Mouse (Mus musculus): ENCODE measurements at regions not wholly inside any gene's neighbourhood (a gene's known extent, or its start where the extent isn't known, plus 50 kb on each side); places are given as distances from the start of the nearest gene placed in this dataset.

DNA sequence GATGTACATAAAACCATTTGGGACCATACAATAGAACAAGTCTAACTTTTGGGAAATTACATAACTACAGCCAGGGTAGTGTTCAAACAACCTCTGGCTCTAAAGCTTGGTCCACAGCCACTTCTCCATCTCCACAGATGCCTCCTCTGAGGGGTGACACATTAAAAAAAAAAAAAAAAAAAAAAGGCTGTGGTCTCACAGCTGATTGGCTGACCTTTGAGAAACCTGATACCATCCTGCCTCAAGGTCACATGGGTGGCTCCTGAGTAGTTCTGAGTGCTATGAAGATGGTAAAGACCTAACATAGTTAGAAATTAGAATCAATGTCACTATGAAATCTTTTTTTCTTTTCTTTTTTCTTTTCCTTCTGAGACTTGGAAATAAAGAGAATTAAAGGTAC is 102.4 kb downstream of the Tmem182 start:
- DNase-seq = no peak

DNA sequence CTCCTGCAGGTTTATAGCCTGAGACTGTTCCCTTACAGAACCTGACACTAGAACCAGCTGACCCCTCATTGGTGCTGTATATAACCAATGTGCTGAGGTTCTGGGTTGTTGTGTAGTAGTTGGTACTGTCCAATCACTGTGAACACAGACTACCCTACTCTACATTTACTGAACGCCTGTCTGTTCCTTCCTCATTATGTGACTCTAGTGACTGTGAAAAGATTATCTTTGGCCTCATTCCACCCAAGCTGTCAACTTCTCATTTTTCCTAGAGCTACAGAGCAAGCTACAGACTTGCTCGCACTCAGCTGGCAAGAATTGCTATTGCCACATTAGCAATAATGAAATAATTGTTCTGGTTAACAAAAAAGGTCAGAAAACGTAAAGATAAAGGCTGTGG is 108.2 kb downstream of the Tmem182 start:
- DNase-seq = no peak

DNA sequence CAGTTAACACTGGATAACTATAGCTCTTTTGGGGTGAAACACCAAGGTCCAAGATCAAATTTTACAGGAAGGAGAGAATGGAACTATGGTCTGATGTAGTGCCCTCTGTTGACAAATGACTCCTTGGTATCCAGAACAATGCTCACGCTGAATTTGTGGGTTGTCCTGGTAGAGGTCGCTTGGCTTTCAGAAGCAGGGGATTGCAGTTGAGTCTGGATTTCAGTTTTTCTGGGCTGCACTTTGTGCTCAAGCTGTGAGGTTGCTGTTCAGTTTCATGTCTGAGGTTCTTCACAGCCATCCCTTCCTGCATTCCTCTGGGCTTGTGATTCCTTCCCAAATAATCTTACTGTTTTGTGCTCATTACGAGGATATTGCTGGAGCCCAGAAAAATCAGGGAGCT is 118.9 kb downstream of the Tmem182 start:
- DNase-seq = no peak

DNA sequence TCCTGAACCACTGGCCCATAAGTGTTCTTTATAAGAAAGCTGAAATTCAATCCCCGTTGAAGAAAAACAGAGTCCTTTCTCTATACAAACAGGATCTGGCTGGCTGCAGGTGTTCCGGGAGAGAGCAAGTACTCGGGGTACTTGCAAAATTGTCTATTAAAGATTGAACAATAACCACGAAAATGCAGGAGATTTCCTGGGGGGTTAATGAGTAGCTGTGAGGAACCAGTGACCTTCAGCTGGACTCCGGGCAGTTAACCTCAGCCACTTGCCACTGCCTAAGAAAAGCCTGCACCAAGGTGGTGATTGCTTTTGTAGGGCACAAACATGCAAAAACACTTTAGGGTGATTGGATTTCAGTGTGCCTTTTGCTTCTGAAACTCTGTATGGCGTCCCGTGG is 119.4 kb downstream of the Tmem182 start:
- DNase-seq = no peak

DNA sequence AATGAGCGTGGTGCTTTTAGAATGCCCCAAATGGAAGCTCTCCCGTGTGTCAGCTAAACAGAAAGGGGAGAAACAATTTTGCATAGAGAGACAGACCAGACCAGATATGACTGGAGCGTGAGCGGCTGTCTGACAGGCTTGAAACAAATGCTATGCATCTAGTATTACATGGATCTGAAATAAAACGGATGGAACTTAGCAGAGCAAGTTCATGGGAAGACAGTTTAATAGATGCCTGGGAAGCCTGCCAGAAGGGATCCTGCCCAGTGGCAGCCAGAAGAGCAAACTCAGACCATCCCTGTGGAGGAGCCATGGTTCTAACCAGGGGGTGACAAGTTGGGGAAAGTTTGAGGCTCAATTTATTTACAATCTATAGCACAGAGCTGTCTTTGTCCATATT is 126.0 kb downstream of the Tmem182 start:
- no peak for DNase-seq

DNA sequence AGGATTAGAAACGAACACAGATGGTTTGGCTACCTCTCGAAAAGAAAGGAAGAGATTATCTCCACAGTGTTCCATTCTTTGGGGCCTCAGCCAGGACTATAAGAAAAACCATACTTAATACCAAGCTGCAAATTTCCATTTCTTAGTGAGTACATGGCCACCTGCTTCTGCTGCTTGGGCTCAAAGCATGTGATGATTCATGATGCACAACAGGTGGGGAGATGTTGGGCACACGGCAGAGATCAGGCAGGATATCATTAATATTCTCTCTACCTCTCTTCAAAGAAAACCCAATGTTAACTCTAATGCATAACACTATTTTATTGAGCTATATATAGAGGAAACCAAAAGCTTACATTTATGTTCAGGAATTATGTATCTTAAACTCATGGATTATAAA is 131.3 kb downstream of the Tmem182 start:
- DNase-seq = no peak

DNA sequence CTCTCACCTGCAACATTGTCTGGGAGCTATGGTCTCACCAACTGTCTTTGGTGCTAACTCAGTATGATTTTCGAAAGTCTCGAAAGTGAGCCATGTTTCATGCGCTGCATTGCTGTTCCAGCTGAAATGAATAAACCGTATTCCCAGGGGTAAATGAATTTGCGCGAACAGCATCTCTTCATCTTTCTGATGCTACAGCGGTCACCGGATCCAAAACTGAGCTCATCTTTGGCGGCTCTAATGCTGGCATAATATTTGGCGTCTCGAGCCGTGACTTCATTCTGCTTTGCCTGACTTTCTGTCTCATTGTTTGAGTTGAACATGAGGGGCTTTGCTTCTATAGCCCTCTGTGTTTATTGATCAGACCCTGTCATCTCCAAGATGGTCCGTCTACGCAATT is 137.3 kb downstream of the Tmem182 start:
- DNase-seq = no peak

DNA sequence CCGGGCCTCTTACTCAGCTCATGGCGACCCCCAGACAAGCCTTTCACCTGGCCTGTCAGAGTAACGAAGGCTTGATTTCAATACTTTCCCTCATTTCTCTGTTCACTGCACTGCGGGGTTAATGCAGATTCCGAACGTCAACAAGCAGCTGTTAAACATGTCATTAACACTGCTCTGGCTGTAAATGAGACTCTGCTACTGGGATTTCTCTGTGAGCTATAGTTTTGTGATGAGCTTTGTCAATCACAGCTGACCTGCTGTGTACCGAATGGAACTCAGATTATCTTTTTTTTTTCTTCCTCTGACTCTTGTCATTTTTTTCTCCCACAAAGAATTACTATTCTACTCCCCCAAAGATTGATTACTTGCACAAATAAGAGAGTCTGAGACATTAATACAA is 137.8 kb downstream of the Tmem182 start:
- DNase-seq = no peak

DNA sequence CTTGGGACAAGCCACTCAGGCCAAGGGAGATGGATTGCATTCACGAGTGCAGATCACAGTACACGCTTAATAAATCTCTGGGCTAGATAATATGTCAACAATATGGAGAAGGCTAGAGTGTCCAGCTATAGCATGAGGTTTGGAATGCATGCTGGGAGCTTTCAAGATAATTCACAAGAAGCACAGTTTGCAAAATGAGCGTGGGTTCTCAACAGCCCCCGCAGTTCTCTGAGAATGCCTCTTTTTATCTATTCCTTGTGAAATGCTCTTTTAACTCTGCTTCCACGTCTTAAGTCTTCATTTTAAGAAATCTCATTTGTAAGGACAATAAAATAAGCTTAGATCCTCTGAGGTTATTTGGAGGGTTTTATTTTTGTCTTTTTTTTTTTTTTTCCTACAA is 145.2 kb downstream of the Tmem182 start:
- no peak for DNase-seq

DNA sequence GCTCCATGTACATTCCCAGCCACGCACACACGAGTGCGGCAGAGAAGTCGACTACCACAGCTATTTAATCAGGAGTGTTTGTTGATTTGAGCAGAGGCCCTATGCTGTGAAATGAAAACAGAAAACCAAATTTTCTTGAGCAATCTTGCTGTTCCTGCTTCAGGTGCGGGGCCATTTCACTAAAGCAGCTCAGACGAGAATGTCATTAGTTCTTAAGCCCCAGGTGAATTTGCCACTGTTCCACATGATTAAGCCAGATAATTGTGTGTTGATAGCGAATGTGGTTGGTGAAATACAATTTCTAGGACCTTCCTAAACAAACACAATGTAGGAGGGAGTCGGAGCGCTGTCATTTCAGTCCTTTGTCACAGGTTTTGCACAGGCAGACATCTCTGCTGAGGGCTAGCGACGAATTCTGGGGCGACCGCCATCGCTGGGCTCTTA is 149.3 kb downstream of the Tmem182 start:
- no peak for DNase-seq

DNA sequence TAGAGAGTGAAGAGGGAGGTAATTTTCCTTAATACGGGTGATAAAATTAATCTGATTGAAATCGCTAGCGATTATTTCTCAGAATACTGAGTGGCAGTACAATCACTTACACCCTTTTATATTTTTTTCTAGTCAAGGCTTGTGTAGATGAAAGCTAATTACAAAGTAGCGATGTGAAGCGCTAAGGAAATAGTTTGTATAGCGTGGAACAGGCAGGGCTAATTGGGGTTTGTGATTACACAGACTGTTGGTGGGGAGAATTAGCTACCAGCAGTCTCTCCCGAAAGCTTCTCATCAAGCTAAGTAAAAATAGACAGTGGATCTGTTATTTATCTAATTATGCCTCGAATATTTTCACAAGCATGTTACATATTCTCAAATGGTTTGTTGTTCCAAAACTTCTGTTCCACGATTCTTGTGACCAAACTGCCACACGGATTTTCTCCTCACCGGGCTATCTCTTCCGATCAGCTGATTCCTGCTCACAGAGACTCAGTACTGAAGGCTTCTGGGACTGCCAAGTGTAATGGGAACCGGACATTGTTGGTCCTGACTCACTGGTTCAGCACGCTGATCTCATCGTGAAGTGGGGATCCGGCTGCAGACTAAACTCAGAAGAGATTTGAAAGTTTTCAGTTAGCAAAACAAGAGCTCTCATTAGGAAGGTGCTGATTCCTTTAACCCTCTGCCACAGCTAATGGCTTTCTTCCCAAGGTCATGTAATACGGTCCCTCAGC is 162.5 kb downstream of the Tmem182 start:
- no peak for DNase-seq

DNA sequence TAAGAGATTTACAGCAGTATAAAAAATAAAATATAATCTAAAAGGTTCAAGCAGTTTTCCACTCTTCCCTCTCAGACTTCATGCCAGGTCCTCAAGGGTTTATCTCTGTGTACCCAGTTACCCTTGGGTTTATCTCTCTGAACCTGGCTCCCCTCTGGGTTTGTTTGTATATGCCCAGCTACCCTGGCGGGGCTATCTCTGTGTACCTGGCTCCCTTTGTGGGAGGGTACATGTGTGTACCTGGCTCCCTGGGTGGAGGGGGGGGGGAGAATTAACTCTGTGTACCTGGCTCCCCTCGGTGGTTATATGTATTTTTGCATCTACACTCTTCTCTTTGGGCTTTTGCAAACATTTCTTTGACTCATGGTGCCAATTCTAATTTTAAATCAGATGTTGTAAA is 178.4 kb downstream of the Tmem182 start:
- no peak for DNase-seq

DNA sequence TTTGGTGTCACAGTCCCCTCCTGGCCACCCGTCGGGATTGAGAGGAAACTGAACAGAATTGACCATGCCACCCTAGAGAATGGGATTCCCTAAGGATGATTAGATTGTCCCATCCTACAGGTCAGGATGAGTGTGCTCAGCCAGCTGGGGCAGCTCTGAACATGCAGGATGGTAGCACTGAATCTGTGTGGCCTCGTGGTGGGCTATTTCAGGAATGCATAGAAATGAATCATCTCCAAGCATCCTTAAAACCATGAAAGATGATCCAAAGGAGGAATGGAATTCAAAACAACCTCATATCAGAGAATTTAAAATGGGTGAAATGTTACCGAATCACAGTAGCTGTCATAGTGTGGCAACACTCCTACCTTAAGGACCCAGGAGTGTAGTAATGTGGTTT is 187.9 kb downstream of the Tmem182 start:
- DNase-seq = no peak

DNA sequence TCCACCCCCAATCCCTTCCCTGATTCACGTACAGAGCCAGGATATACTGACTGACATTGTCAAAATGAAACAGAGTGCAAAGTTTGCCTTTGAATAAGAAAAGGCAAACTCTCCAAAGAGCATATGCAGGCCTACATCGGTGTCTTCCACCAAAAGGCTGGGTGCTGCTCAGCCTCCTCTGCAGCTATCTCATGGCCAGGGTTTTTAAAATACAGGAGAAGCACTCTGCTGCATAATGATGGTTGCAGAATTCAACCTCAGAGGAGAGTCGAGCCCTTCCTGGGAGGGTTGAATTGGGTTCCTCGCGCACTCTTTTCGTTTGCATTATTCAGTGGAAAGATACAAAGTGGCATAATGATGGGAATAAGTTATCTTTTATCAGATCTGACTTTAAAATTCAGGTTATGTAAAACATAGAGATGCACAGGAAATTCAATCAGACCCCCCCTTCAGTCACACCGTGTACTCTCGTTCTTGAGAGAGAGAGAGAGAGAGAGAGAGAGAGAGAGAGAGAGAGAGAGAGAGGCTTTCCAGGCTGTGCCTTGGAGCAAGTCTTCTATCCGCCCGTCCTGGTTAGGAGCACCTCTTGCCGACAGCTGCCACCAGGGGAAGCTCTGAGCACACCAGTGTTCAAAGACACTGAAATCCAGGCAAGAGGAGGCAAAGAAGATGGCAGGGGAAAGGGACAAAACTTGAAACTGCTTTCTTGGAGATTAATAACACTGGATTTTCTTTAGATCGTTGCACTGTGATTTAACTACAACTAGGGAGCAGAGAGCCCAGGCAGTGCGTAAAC is 196.0 kb downstream of the Tmem182 start:
- peak; percentile 25 for DNase-seq

DNA sequence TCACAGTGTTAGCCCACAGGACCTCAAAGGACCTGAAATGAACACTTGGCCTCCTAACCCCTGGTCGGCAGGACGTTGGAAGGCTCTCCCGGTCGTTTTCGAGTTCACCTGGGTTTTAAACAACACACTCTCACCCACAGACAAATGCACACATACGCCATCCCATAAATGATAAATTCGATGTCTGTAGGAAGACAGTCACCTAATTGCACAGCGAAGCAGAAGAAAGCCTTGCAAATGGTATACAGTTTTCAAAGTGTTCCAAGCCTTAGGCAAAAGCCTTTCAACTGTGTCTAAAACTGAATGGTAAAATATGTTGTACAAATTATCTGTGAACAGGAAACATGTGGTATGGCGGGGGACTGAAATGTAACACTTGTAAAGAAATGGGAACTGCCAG is 196.6 kb downstream of the Tmem182 start:
- DNase-seq = no peak

DNA sequence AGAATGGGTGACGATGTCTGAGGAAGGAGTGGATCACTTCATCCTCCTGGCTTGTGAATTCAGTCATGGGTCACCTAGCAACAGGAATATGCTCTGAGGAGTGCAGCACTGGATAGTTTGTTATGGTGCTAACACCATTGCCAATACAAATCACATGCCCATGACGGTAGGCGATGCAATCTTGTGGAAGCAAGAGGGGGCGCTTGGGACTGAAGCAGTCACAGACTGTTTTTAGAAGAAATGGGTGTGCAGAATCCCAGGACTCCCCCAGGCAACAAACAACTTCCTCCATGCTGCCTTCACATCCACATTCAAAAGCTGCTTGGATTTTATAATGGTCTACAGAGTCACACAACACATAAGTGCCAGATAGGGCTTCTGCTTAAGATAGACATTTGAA is 221.5 kb downstream of the Tmem182 start:
- DNase-seq = no peak

DNA sequence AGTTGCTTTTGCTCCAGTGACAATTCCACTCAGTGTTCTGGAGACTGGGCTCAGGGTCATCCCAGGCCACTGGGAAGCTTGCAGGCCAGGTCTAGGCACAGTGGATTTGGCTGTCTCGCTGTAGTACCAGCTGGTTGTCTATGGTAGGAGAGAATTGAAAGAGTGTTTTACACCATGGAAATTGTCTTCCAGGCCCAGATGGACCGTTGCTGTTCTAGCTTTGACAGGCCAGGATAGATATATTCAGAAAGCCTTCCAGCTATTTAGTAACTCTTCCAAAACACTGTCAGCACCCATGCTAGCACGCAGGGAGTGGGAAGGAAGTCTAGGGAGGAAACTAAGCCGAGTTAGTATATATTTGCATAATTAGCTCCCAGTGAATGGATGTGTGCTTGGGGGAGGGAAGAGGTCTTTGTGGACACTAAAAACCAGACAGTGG is 222.2 kb downstream of the Tmem182 start:
- peak; percentile 24 for DNase-seq

DNA sequence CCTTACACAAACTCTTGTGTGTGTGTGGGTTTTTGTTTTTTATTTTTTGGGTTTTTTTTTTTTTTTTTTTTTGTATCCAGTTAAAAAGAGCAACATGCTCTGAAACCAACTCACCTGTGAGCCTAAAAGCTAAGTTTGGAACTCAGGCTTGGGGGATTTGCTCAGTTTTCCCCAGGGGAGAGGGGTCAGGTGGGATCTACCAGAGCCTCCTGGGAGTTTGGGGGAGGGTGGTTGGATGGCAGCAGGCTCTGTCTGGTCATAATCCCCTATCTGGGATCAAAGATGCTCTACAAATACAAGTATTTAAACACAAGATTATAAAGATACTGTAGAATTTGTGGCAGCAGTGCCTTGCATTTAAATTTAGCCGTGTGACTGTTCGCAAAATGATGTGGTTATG is 222.6 kb downstream of the Tmem182 start:
- DNase-seq = no peak

DNA sequence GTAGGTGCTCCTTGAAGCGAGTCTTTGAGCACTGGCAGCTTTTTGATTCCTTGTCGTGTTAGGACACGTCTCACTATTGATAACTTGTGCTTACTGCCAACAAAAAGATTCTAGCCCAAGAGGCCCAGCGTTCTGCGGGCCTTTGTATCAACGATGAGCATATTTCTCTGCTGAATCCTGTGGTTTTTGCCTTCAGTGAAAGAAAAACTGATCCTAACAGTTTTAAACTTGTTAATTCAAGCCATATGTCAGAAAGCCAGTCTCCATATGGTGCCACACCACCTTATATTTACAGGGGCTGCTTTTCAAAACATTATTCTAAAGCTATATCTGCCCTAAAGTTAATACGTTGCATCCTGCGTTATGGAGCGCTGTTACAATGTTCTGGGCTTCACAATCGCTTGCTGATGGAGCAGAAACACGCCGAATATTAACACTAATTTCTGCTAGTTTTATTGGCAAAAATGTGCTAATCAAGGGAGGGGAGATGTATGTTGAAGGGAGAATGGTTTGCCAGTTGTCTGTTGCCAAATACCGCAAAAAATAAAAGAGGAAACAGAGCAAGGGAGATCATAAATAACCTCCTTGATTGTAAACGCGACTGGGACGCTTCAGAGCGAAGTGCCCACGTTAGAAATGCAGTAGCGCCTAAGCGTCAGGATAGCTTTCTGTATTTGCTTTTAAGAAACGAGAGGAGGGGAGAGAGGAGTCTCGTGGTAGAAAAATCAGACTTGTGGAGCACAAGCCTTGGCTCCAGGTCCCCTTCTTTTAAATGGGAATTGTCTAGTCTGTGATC is 229.9 kb downstream of the Tmem182 start:
- DNase-seq = no peak

DNA sequence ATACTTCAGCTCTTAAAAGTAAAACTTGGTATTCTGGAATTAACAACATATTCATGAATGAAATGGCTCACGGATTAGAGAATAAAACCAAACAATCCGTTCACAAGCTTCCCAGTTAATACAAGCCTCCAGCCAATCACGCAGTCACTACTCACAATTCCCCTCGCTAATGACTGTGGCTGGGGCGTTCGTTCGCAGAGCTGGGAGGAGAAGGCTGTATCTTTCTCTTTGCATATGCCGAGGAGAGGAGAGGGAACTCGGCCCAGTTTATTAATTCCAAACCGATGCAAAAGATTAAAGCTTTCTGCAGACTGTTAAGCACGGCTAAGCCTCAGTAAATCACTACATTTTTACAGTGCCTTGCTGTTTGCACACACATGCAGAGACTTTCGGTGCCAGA is 231.5 kb downstream of the Tmem182 start:
- DNase-seq = no peak

DNA sequence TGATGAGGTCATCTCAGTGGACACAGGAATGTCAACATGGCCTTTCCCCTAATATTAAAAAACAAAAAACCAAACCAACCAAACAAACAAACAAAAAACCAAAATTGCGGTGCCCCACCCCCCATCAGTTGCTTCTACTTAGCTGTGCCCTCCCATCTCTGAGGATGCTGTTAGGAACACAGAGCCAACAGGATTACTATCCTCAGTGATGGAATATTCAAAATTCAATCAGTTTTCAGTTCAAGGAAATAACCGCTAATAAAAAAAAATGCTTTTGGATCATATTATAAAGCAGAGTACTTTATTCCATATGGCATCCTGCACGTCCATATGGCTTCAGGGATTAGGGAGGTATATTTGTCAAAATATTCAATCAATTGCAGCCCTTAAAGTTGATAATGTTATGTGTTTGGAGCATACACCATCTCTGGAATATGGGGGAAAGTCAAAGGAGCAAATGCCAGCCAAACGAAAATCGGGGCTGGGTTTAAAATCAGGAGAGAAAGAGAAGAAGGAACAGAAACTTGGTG is 249.1 kb downstream of the Tmem182 start:
- no peak for DNase-seq

DNA sequence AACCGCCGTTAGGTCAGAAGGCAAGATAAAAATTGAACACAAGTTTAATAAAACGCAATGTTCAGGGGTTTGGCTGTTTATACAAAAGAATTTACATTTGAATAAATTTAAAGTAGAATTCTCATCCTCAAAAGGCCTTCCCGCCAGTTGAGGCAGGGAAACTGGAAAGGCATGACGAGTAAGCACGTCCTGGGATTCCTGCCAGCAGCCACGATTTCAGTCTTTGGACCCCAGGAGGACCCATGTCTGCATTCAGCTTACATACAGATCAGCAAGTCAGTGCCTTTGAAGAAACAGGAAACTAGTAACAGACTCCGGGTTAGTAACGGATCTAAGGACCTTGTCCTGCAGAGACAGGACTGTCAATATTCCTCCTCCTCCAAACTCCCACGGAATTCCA is 250.4 kb downstream of the Tmem182 start:
- DNase-seq = no peak

DNA sequence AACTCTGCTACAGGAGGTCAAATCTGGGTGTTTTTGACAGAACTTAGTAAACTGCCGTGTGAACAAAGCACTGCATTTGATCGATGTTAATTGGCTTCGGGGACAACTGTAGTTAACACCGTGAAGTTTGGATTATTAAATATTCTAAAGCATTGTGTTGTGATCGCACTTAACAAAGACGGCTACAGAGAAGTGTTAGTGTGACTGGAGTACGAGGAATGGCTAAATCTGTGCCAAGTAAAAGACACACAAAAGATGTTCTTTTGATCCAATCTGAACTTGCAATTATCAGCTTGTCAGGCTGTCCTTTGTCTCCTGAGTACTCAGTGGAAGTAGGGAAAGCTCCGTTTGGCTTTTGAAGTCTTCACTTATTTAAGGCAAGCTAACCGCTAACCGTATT is 259.7 kb downstream of the Tmem182 start:
- DNase-seq = no peak

Data from lung, postnatal 10 days (tissue).